Mouse (Mus musculus) heart, embryonic 11.5 days (tissue): Measurements from ENCODE around the gene Maea. TPM values are rescaled to one million over a fixed set of nuclear protein-coding genes. Genes with fewer than 3 reads are reported as not detected.

ENCODE experiments used
- ATAC-seq: fragments of 200-750 bp; cut with Nextera tagmentation; replicated peaks from 2 replicates; pipeline ENCODE4 v1.8.0; 2017; ENCODE audit warnings: moderate library complexity; ENCODE audit not compliant: insufficient number of reproducible peaks, low FRiP score, low TSS enrichment
- H3K27ac ChIP-seq: fragments of 300-500 bp; sonication (generic); 2 replicates; pipeline ENCODE4 v1.5.1; 2014; ENCODE audit warnings: mild to moderate bottlenecking, low read depth, low read length
- H3K27me3 ChIP-seq: fragments of 300-500 bp; sonication (generic); 2 replicates; pipeline ENCODE4 v1.6.1; 2014; ENCODE audit warnings: mild to moderate bottlenecking, low read length, mixed read lengths; ENCODE audit not compliant: control insufficient read depth, insufficient read depth
- H3K36me3 ChIP-seq: fragments of 300-500 bp; sonication (generic); 2 replicates; pipeline ENCODE4 v1.6.1; 2014; ENCODE audit warnings: mild to moderate bottlenecking, low read length, moderate library complexity, mixed read lengths; ENCODE audit not compliant: control insufficient read depth, insufficient read depth
- H3K4me1 ChIP-seq: fragments of 300-500 bp; sonication (generic); 2 replicates; pipeline ENCODE4 v1.6.1; 2014; ENCODE audit warnings: low read length; ENCODE audit not compliant: control insufficient read depth, insufficient read depth
- H3K4me2 ChIP-seq: fragments of 300-500 bp; sonication (generic); 2 replicates; pipeline ENCODE4 v1.6.1; 2014; ENCODE audit warnings: mild to moderate bottlenecking, moderate library complexity
- H3K4me3 ChIP-seq: fragments of 300-500 bp; sonication (generic); 2 replicates; pipeline ENCODE4 v1.5.1; 2014; ENCODE audit warnings: low read depth, low read length
- H3K9ac ChIP-seq: fragments of 300-500 bp; sonication (generic); 2 replicates; pipeline ENCODE4 v1.6.1; 2014; ENCODE audit warnings: mild to moderate bottlenecking, low read depth, low read length, moderate library complexity
- H3K9me3 ChIP-seq: fragments of 300-500 bp; sonication (generic); replicated peaks from 2 replicates; pipeline ENCODE4 v1.6.1; 2016; ENCODE audit warnings: low read length; ENCODE audit not compliant: control insufficient read depth
- WGBS: fragments of 180-500 bp; shearing (Covaris S2); extraction: QIAGEN DNeasy Blood & Tissue Kit; methylation state at CpG from one replicate; pipeline ENCODE4 v1.1.7; 2014; ENCODE audit not compliant: insufficient replicate concordance; 5-methylcytosine and 5-hydroxymethylcytosine counted together
- polyA plus RNA-seq: library from polyadenylated mRNA; unstranded; fragments of >200 nt; fragmentation: Nextera tagmentation; extraction: Ambion mirVana; gene quantifications from 2 replicates; pipeline ENCODE4 v1.2.1, GENCODE M21; 2014

The Maea gene
- polyA plus RNA-seq, 1 experiment from 2014 or later, result 124 TPM

GRCm38 (mm10) chr5:33349706-33350105 lies 14.4 kb downstream of the Maea start:
- peaks cover 9% of the 10 kb centered on the region for H3K4me1 ChIP-seq
- 73% methylated on average over 4 of the region's 4 CpGs for WGBS
- H3K27me3 ChIP-seq, result no peaks in the 10 kb centered on the region
- no peak overlapping the region for H3K9ac ChIP-seq
- H3K36me3 ChIP-seq, result no peaks in the 10 kb centered on the region
- no peak for ATAC-seq
- H3K4me3 ChIP-seq, result no peak overlapping the region
- no peak overlapping the region for H3K27ac ChIP-seq
- H3K9me3 ChIP-seq, result no peaks in the 10 kb centered on the region
- H3K4me2 ChIP-seq, result no peak overlapping the region

GRCm38 (mm10) chr5:33351556-33352272 lies 16.4 kb downstream of the Maea start:
- Histone ChIP-seq H3K9me3 (no peaks in the 10 kb centered on the region), H3K27me3 (no peaks in the 10 kb centered on the region), H3K4me2 (no peak overlapping the region), H3K9ac (no peak overlapping the region; the same call in 1 of the 2 replicates), H3K4me1 (peaks cover 10% of the 10 kb centered on the region), H3K4me3 (no peak overlapping the region), H3K36me3 (no peaks in the 10 kb centered on the region), H3K27ac (no peak overlapping the region)
- 70% methylated on average over 3 of the region's 3 CpGs for WGBS
- no peak for ATAC-seq

- no peak overlapping the region for H3K9ac ChIP-seq
- no peaks in the 10 kb centered on the region for H3K9me3 ChIP-seq
- peaks cover 12% of the 10 kb centered on the region for H3K4me1 ChIP-seq
- H3K4me3 ChIP-seq, result no peak overlapping the region
- H3K36me3 ChIP-seq, result no peaks in the 10 kb centered on the region
- ATAC-seq, result no peak
- no peak overlapping the region for H3K27ac ChIP-seq
- no peak overlapping the region for H3K4me2 ChIP-seq
- H3K27me3 ChIP-seq, result no peaks in the 10 kb centered on the region
- WGBS, result 78% methylated on average over 8 of the region's 8 CpGs
Measured at GRCm38 (mm10) chr5:33352273-33352645, 16.9 kb downstream of the Maea start.

GRCm38 (mm10) chr5:33353011-33353410 lies 17.7 kb downstream of the Maea start:
- Histone ChIP-seq H3K9me3 (no peaks in the 10 kb centered on the region), H3K4me3 (no peak overlapping the region), H3K9ac (no peak overlapping the region), H3K36me3 (no peaks in the 10 kb centered on the region), H3K27me3 (no peaks in the 10 kb centered on the region), H3K4me1 (peaks cover 9% of the 10 kb centered on the region; the same call in 1 of the 2 replicates), H3K27ac (no peak overlapping the region), H3K4me2 (no peak overlapping the region)
- 82% methylated on average over 3 of the region's 3 CpGs for WGBS
- no peak for ATAC-seq

- H3K9me3 ChIP-seq, result no peaks in the 10 kb centered on the region
- H3K4me3 ChIP-seq, result no peak overlapping the region
- no peaks in the 10 kb centered on the region for H3K27me3 ChIP-seq
- no peak for ATAC-seq
- WGBS, result 85% methylated on average over 1 of the region's 1 CpGs
- H3K27ac ChIP-seq, result no peak overlapping the region
- peaks cover 17% of the 10 kb centered on the region; the same call in 1 of the 2 replicates for H3K36me3 ChIP-seq
- H3K9ac ChIP-seq, result no peak overlapping the region
- H3K4me2 ChIP-seq, result no peak overlapping the region
- H3K4me1 ChIP-seq, result peaks cover 7% of the 10 kb centered on the region; the same call in 1 of the 2 replicates
Measured at GRCm38 (mm10) chr5:33357494-33357893, 22.2 kb downstream of the Maea start.

- no peak overlapping the region for H3K4me3 ChIP-seq
- 89% methylated on average over 4 of the region's 4 CpGs for WGBS
- H3K27ac ChIP-seq, result no peak overlapping the region
- no peak for ATAC-seq
- H3K36me3 ChIP-seq, result peaks cover 21% of the 10 kb centered on the region
- H3K27me3 ChIP-seq, result no peaks in the 10 kb centered on the region
- no peak overlapping the region for H3K4me2 ChIP-seq
- no peak overlapping the region for H3K9ac ChIP-seq
- H3K4me1 ChIP-seq, result peaks cover 7% of the 10 kb centered on the region; the same call in 1 of the 2 replicates
- no peaks in the 10 kb centered on the region for H3K9me3 ChIP-seq
Measured at GRCm38 (mm10) chr5:33358467-33358866, 23.2 kb downstream of the Maea start.

- no peaks in the 10 kb centered on the region for H3K27me3 ChIP-seq
- H3K27ac ChIP-seq, result no peak overlapping the region
- ATAC-seq, result no peak
- peaks cover 55% of the 10 kb centered on the region for H3K36me3 ChIP-seq
- peaks cover 2% of the 10 kb centered on the region; the same call in 1 of the 2 replicates for H3K4me1 ChIP-seq
- H3K4me3 ChIP-seq, result no peak overlapping the region
- no peaks in the 10 kb centered on the region for H3K9me3 ChIP-seq
- no peak overlapping the region for H3K9ac ChIP-seq
- no peak overlapping the region for H3K4me2 ChIP-seq
- 92% methylated on average over 5 of the region's 5 CpGs for WGBS
Measured at GRCm38 (mm10) chr5:33363263-33363662, 28.0 kb downstream of the Maea start.

GRCm38 (mm10) chr5:33368651-33369050 lies 33.3 kb downstream of the Maea start:
- no peak overlapping the region for H3K4me3 ChIP-seq
- no peak overlapping the region for H3K9ac ChIP-seq
- ATAC-seq, result no peak
- no peak overlapping the region for H3K27ac ChIP-seq
- H3K27me3 ChIP-seq, result no peaks in the 10 kb centered on the region
- no peaks in the 10 kb centered on the region for H3K4me1 ChIP-seq
- H3K4me2 ChIP-seq, result no peak overlapping the region
- H3K9me3 ChIP-seq, result no peaks in the 10 kb centered on the region
- H3K36me3 ChIP-seq, result peaks cover 65% of the 10 kb centered on the region
- 92% methylated on average over 4 of the region's 4 CpGs for WGBS

GRCm38 (mm10) chr5:33371137-33371536 lies 35.8 kb downstream of the Maea start:
- ATAC-seq, result no peak
- H3K9ac ChIP-seq, result no peak overlapping the region
- H3K4me2 ChIP-seq, result no peak overlapping the region
- H3K4me3 ChIP-seq, result no peak overlapping the region
- peaks cover 49% of the 10 kb centered on the region for H3K36me3 ChIP-seq
- no peaks in the 10 kb centered on the region for H3K27me3 ChIP-seq
- no peaks in the 10 kb centered on the region for H3K9me3 ChIP-seq
- H3K4me1 ChIP-seq, result no peaks in the 10 kb centered on the region
- H3K27ac ChIP-seq, result no peak overlapping the region
